Mouse (Mus musculus) cortical plate, adult 2 months (tissue): ENCODE results near the gene Kiss1r. TPM values are rescaled to one million over a fixed set of nuclear protein-coding genes. Genes with fewer than 3 reads are reported as not detected.
A peak's percentile ranks its signal among the peaks of the same experiment; 100 is the strongest.
"Not testable (repeated sequence)": the region's sequence is repeated elsewhere in the genome, so short reads cannot be mapped to it uniquely, and the experiment has no call there.

Experiments
- H3K27ac ChIP-seq: fragments of 200-500 bp; 2 replicates; pipeline ENCODE4 v1.5.1; 2012; ENCODE audit warnings: low read length, control low read depth, inconsistent platforms; ENCODE audit not compliant: insufficient read depth
- H3K4me1 ChIP-seq: fragments of 200-500 bp; 2 replicates; pipeline ENCODE4 v1.6.1; 2011; ENCODE audit warnings: low read length; ENCODE audit not compliant: control insufficient read depth, insufficient read depth
- H3K4me3 ChIP-seq: fragments of 200-500 bp; 2 replicates; pipeline ENCODE4 v1.5.1; 2011; ENCODE audit warnings: mild to moderate bottlenecking, low read length, control low read depth; ENCODE audit not compliant: insufficient read depth
- CTCF ChIP-seq: fragments of 200-500 bp; IDR thresholded peaks from 2 replicates; pipeline ENCODE4 v1.5.1; 2011; ENCODE audit warnings: mild to moderate bottlenecking, control low read depth, low read length; ENCODE audit not compliant: insufficient read depth; ENCODE audit errors: extremely low read depth
- POLR2A ChIP-seq: fragments of 200-500 bp; IDR thresholded peaks from 2 replicates; pipeline ENCODE4 v1.6.1; 2011; ENCODE audit warnings: mild to moderate bottlenecking, low read length, control low read depth; ENCODE audit not compliant: insufficient read depth; ENCODE audit errors: extremely low read depth
- polyA plus RNA-seq: library from polyadenylated mRNA; depleted of rRNA; stranded (reverse); fragments of >200 nt; gene quantifications from 2 replicates; pipeline ENCODE4 v1.2.3, GENCODE M21; 2012

Kiss1r gene
- polyA plus RNA-seq, 1 experiment = 12.5 TPM

DNA sequence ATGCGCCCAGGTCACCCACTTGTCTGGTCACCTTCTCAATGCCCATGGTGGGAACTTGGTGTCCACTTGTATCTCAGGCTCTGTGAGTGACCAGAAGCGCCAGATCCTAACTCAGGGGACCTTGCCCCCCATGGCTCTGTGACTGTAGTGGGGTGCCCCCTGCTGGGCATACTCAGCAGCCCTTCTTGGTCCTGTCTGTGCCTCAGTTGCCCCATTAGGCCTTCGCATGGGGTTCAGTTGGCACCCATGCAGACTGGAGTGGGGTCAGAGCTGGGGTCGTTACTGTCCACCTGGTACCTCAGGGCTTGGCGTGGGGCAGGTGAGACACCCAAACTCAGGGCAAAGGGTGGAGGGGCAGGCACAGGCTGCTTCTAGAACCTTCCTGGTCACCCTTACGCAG is 37.2 kb downstream of the Kiss1r start:
- H3K4me1 ChIP-seq = no peaks in the 10 kb centered on the region
- H3K27ac ChIP-seq = no peak overlapping the region
- no peak overlapping the region for H3K4me3 ChIP-seq
- TF ChIP-seq POLR2A (no peak), CTCF (peak; percentile 54)

DNA sequence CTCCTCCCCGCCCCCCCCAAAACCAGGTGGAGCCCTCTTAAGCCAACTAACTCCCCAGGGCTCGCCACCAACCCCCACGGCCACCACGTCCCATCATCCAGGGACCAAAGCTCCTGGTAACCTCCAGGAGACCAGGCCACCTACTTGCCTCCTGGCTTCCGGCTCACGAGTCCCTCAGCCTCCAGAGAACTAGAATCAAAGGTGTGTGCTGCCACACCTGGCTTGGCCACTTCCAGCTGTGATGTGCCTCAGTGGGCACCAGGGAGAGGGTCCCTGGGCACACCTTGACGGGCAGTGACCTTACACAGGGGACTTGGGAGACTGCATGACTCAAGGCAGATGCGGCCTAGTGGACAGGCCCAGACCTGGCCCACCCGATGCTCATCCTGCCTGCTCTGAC is 38.9 kb downstream of the Kiss1r start:
- Histone ChIP-seq H3K27ac (no peak overlapping the region), H3K4me1 (no peaks in the 10 kb centered on the region), H3K4me3 (no peak overlapping the region)
- TF ChIP-seq CTCF = no peak
- TF ChIP-seq POLR2A = no peak

GRCm38 (mm10) chr10:79956643-79957154 is 39.9 kb downstream of the Kiss1r start:
- Histone ChIP-seq H3K4me3 (no peak overlapping the region), H3K27ac (no peak overlapping the region), H3K4me1 (0 out of 2 replicates have a peak, but pooled peaks cover 2% of the 10 kb centered on the region)
- no peak for TF ChIP-seq CTCF
- no peak for TF ChIP-seq POLR2A

DNA sequence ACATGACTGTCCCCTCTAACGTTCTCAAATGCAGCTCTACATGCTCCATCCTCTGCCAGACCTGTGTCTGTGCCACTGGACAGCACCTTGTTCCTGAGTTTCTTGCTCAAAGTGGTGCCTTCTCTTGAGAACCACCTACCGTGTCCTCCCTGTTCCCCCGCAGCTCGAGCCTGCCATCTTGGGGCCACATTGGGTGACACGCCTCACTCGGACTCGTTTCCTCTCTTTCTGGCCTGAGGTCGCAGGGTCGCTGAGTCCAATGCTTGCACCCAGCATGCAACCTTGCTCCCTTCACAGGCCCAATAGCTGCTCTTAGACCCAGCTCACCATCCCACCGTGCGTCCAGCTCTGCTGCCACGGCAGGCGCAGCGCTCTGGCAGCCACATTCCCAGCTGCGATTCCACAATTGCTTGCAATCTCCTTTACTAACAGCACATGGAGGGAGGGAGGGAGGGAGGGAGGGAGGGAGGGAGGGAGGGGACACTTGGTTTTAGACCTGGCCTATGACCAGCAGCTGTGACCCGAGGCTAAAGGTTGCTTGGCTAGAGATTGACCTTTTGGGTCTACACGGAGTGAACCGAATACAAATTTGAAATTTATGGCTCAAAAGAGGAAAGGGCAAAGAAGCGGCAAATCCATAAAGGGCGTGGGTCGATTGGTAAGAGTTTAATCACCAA is 41.5 kb downstream of the Kiss1r start:
- Histone ChIP-seq H3K4me1 (0 out of 2 replicates have a peak, but pooled peaks cover 2% of the 10 kb centered on the region), H3K27ac (no peak overlapping the region), H3K4me3 (no peak overlapping the region)
- TF ChIP-seq CTCF = peak; percentile 90
- no peak for TF ChIP-seq POLR2A

- H3K27ac ChIP-seq, H3K4me1 ChIP-seq, H3K4me3 ChIP-seq: not testable (repeated sequence)
Observed at GRCm38 (mm10) chr10:79959412-79959811, 42.6 kb downstream of the Kiss1r start.

DNA sequence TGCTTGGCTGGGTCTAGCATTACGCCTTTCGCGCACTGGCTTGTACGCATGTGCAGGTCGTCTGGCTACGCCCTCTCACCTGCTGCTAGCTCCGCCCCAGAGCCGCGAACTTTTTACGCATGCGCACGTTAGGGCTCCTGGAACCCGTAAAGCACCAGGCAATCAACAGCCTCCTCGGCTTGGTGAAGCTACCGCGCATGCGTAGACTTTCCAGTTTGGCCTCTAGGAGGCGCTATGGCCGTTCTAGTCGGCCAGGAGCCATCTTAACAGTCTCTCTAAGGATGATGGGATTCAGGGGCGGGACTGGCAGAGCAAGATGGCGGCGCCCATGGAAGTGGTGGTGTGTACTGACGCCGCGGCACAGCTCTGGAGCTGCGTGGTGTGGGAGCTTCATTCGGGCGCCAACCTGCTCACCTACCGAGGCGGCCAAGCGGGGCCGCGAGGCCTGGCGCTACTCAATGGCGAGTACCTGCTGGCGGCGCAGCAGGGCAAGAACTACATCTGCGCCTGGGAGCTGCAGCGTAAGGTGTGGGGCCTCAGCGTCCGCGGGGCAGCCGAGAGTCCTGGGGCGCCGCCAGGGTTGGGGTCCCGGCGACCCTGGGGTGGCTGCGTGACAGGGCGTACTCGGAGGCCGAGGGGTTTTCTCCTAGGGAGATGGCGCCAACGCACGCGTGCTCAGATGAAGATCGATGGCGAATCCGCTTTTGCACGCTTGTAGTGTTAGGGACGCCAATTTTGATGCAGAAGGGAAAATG is 43.3 kb downstream of the Kiss1r start, which contains the start of gene Wdr18:
TSS of gene Wdr18 (plus strand) at position 306 of the 755 bp plus-strand sequence.
- Histone ChIP-seq H3K27ac (no peak within 1 kb of the TSS), H3K4me1 (0 out of 2 replicates have a peak, but pooled peaks cover 2% of the 10 kb centered on the region), H3K4me3 (peak within 1 kb of the TSS; percentile 45)
- peak; percentile 97 for TF ChIP-seq CTCF
- peak; percentile 69; the same call in 1 of the 2 replicates for TF ChIP-seq POLR2A

- H3K4me1 ChIP-seq = 0 out of 2 replicates have a peak, but pooled peaks cover 2% of the 10 kb centered on the region
- H3K4me3 ChIP-seq = peak overlapping the region; percentile 45
- H3K27ac ChIP-seq = no peak overlapping the region
- TF ChIP-seq CTCF = no peak
- no peak for TF ChIP-seq POLR2A
Observed at GRCm38 (mm10) chr10:79960671-79961294, 44.0 kb downstream of the Kiss1r start.

DNA sequence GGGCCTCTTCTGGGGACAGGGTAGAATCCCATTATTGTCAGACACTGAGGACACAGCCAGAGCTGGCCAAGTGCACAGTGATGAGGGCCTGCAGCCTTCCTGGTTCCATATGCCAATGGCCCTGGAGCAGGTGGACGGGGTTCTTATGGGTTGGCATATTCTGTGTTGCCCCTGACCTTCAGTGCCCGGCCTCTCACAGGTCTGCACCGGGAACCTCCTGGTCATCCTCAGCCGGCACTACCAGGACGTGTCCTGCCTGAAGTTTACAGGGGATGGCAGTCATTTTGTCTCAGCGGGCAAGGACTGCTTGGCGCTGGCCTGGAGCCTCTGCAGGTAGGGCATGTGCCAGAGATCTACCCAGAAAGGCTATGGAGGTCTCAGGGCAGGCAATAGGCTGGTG is 48.0 kb downstream of the Kiss1r start:
- Histone ChIP-seq H3K4me1 (0 out of 2 replicates have a peak, but pooled peaks cover 2% of the 10 kb centered on the region), H3K4me3 (no peak overlapping the region), H3K27ac (no peak overlapping the region)
- TF ChIP-seq CTCF (no peak), POLR2A (no peak)

- no peak overlapping the region for H3K4me3 ChIP-seq
- no peak for TF ChIP-seq POLR2A
- TF ChIP-seq CTCF = no peak
- no peak overlapping the region for H3K27ac ChIP-seq
- 0 out of 2 replicates have a peak, but pooled peaks cover 2% of the 10 kb centered on the region for H3K4me1 ChIP-seq
Observed at GRCm38 (mm10) chr10:79965325-79965724, 48.6 kb downstream of the Kiss1r start.

DNA sequence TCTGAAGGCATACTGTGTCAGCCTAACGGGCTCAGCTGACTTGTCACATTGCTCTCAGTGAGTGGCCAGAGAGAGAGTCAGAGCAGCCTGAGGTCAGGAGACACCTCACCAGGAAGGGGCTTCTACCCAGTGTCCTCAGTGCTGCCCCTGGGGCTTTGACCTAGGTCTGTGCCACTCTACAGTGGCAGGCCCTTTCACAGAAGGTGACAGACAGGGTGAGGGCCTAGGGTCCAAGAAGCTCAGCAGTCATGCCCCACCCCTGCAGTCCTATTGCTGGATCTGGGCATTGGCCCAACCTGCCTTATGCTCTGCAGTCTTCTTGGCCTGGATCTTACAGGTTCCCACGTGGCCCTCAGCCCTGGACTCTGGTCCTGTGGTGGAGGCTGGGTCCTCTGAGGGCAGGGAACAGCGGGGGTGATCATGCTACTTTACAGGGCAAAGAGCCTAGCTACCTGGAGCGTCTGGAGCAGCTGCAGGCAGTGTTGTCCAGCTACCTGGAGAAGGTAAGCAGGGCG is 50.2 kb downstream of the Kiss1r start:
- TF ChIP-seq POLR2A (no peak), CTCF (no peak)
- Histone ChIP-seq H3K4me1 (no peaks in the 10 kb centered on the region), H3K4me3 (no peak overlapping the region), H3K27ac (no peak overlapping the region)
